Mouse (Mus musculus): ENCODE results near the gene Plb1. TPM values are rescaled to one million over a fixed set of nuclear protein-coding genes. Genes with fewer than 3 reads are reported as not detected.

Gene Plb1
- polyA plus RNA-seq, 1 experiment: not detected

DNA sequence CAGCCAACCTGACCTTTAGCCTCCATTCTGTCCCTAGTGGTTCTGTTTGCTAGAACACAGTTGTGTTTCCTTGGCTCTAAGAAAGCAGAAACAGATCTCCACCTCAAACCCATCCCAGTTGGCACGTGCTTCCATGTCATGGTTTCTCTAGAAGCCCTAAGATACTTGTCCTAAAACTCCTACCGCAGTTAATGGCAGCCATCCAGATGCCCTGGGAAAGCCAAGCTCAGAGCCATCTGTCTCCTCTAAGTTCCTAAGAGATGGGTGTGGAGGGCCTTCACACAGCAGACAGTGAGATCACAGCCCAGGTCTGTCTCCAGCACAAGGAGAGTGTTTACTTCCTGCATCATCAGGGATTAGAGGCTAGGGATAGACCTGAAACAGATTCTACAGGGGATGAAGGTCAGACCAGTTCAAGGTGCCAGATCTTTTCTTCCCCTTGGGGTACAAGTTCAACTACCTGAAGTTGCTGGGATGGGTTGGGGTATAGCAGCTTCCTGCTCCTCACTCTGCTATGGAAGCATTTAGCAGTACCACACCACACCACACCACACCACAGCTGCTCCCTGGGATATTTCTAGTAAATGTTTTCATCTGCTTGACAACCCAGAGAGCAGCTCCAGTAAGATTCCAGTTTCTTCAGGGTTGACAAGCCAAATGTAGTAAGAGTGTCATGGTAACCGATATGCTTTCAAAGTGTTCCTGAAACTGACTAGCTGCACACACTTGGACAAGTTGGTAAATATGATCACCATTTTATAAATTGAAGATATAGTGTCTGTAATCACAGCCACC is 129.1 kb downstream of the Plb1 start:
- Histone ChIP-seq H3K36me3 (replicated peaks; ENCODE audit: low read length) (no peaks in the 10 kb centered on the region), H3K4me3 (replicated peaks) (no peak overlapping the region), H3K27me3 (replicated peaks) (peaks cover 21% of the 10 kb centered on the region), H3K4me1 (no peaks in the 10 kb centered on the region), H3K9me3 (no peaks in the 10 kb centered on the region)
- TF ChIP-seq FLI1 (IDR thresholded peaks at IDR 0.05; ENCODE audit: low read length) (no peak), GATA1 (IDR thresholded peaks at IDR 0.05; ENCODE audit: borderline replicate concordance, low read length) (no peak)

DNA sequence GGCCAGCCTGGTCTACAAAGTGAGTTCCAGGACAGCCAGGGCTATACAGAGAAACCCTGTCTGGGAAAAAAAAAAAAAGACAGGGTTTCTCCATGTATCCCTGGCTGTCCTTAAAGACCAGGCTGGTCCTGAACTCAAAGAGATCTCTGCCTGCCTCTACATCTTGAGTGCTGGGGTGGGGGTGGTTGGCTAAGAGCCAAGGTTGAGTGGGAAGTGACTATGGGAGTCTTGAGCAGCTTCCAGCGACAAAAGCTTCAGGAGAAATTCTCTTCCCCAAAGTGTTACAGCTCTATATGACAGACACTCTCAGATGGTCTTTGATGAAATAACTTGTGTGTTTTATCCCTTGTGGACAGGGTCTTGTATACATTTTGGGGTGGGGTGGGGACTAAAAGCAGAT is 136.9 kb downstream of the Plb1 start:
- no peak for TF ChIP-seq FLI1 (IDR thresholded peaks at IDR 0.05; ENCODE audit: low read length)
- TF ChIP-seq GATA1 (IDR thresholded peaks at IDR 0.05; ENCODE audit: borderline replicate concordance, low read length): no peak
- H3K4me1 ChIP-seq: no peaks in the 10 kb centered on the region
- H3K27me3 ChIP-seq (replicated peaks): peaks cover 15% of the 10 kb centered on the region
- no peak overlapping the region for H3K4me3 ChIP-seq (replicated peaks)
- no peaks in the 10 kb centered on the region for H3K9me3 ChIP-seq
- no peaks in the 10 kb centered on the region for H3K36me3 ChIP-seq (replicated peaks; ENCODE audit: low read length)

DNA sequence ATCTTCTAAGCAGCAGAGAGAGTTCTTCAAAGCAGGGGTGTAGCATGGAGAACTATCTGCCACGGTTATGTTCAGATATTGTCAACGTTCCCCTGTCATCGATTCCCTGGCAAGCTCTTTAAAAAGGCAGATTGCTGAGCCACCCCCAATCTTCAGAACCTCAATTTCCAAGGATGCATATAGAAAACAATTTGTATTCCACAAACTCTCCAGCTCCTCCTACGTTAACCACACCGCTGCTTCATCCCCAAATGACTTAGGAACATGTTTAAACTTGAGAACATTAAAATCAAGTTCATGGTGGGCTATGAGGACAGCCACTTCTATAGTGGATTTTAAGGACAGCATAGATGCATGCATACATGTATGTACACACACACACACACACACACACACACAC is 138.7 kb downstream of the Plb1 start:
- no peaks in the 10 kb centered on the region for H3K36me3 ChIP-seq (replicated peaks; ENCODE audit: low read length)
- no peak overlapping the region for H3K4me3 ChIP-seq (replicated peaks)
- no peaks in the 10 kb centered on the region for H3K9me3 ChIP-seq
- no peaks in the 10 kb centered on the region for H3K4me1 ChIP-seq
- no peak for TF ChIP-seq FLI1 (IDR thresholded peaks at IDR 0.05; ENCODE audit: low read length)
- TF ChIP-seq GATA1 (IDR thresholded peaks at IDR 0.05; ENCODE audit: borderline replicate concordance, low read length): no peak
- peaks cover 11% of the 10 kb centered on the region for H3K27me3 ChIP-seq (replicated peaks)

DNA sequence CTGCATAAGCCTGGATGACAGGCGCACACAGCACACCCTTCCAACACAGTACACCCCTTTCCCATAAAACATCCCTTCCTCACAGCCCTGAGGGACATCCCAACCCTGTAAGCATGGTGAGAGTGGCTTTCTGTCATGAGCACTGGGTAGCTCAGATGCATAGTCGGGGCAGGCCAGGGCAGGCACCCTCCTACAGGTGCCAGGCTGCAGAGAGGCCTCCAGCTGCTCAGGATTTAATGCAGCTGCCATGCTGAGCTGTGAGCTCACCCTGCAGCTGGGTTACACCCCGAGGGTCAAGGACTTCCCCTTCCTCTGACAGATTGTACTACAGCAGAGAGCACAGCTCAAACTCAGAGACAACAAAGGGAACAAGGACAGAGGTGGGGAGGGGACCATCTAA is 146.0 kb downstream of the Plb1 start:
- TF ChIP-seq GATA1 (IDR thresholded peaks at IDR 0.05; ENCODE audit: borderline replicate concordance, low read length) (no peak), FLI1 (IDR thresholded peaks at IDR 0.05; ENCODE audit: low read length) (no peak)
- no peaks in the 10 kb centered on the region for H3K36me3 ChIP-seq (replicated peaks; ENCODE audit: low read length)

DNA sequence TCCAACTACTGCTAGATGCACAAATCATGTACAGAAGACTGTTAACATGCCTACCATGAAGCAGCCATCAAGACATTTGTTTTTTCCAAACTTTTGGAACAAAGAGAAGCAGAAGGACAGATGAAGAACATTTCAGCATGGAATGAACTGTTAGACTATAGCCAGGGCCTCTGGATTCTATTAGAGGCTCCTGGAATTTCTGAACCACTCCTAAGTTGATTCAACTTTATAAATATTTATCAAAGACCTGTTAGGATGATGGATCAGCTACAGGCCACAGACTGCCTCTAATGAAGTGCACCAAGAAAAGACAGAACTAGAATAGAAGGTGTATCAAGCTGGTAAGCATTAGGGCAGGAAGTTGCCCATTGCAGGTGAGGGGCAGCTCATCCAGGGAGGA is 156.1 kb downstream of the Plb1 start:
- no peaks in the 10 kb centered on the region for H3K36me3 ChIP-seq (replicated peaks; ENCODE audit: low read length)
- H3K9me3 ChIP-seq: peaks cover 16% of the 10 kb centered on the region
- no peak for TF ChIP-seq GATA1 (IDR thresholded peaks at IDR 0.05; ENCODE audit: borderline replicate concordance, low read length)
- no peak for TF ChIP-seq FLI1 (IDR thresholded peaks at IDR 0.05; ENCODE audit: low read length)
- peaks cover 13% of the 10 kb centered on the region for H3K27me3 ChIP-seq (replicated peaks)
- H3K4me3 ChIP-seq (replicated peaks): no peak overlapping the region
- H3K4me1 ChIP-seq: no peaks in the 10 kb centered on the region

More for the DNA sequence above, 146.0 kb downstream of the Plb1 start:
- Histone ChIP-seq H3K4me3 (replicated peaks) (no peak overlapping the region), H3K9me3 (no peaks in the 10 kb centered on the region), H3K4me1 (no peaks in the 10 kb centered on the region), H3K27me3 (replicated peaks) (peaks cover 10% of the 10 kb centered on the region)

DNA sequence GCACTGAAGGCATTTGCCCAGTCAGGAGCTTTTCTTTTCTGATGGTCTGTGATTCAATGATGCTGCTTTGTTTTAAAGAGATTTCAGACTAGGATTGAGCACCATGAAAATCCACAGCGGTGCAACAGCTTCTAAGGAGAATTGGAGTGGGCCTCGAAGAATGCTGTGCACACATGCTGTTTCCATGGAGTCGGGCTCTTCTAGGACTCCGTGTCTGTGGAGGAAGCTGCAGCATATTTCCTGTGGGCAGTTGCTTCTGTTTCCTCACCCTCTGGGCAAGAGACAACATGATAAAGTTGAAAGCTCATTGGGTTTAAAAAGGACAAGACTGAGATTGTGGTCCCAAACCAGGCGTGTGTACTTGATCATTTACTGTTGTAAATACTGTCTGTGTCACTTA is 157.8 kb downstream of the Plb1 start:
- Histone ChIP-seq H3K36me3 (replicated peaks; ENCODE audit: low read length) (no peaks in the 10 kb centered on the region), H3K4me3 (replicated peaks) (no peak overlapping the region), H3K4me1 (no peaks in the 10 kb centered on the region; the same call in 1 of the 2 replicates), H3K9me3 (peaks cover 19% of the 10 kb centered on the region), H3K27me3 (replicated peaks) (peaks cover 15% of the 10 kb centered on the region)
- TF ChIP-seq GATA1 (IDR thresholded peaks at IDR 0.05; ENCODE audit: borderline replicate concordance, low read length) (no peak), FLI1 (IDR thresholded peaks at IDR 0.05; ENCODE audit: low read length) (no peak)

DNA sequence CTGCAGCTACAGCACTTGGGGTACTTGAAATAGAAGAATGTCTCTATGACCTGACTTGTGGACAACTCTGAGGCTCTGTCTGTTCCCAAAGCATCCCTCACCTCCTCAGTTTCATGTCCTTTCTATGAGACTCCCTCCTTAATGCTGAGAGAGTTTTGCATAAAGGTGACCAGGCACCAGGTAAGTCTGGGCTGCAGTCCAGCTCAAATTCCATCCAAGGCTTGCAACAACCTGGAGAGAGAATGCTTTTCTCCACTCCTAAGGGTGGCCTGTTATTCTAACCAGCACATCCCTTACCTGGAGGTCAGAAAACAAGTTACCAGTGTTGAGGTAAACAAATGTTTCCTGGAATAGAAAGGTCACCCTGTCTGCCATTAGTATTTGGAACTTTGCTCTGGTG is 159.8 kb downstream of the Plb1 start:
- peaks cover 14% of the 10 kb centered on the region for H3K27me3 ChIP-seq (replicated peaks)
- peaks cover 19% of the 10 kb centered on the region for H3K9me3 ChIP-seq
- H3K36me3 ChIP-seq (replicated peaks; ENCODE audit: low read length): no peaks in the 10 kb centered on the region
- no peaks in the 10 kb centered on the region; the same call in 1 of the 2 replicates for H3K4me1 ChIP-seq
- TF ChIP-seq GATA1 (IDR thresholded peaks at IDR 0.05; ENCODE audit: borderline replicate concordance, low read length) (no peak), FLI1 (IDR thresholded peaks at IDR 0.05; ENCODE audit: low read length) (no peak)
- no peak overlapping the region for H3K4me3 ChIP-seq (replicated peaks)

DNA sequence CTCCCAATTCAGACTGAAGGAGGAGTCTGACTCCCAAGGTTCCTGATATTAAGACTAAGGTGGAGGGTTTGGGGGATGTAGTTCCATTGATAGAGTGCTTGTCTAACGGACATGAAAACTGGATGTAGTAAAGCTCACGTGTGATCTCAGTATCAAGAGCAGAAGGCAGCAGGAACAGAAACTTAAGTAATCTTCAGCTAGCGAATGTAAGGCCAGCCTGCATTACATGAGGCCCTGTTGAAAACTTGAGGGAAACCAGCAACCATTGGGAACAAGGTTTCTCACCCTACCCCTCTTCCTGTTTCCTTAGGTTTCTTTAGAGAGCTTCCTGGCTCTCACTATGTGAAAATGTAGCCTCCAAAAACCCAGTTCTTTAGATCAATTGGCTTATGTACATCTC is 162.1 kb downstream of the Plb1 start:
- Histone ChIP-seq H3K36me3 (replicated peaks; ENCODE audit: low read length) (no peaks in the 10 kb centered on the region), H3K27me3 (replicated peaks) (peaks cover 17% of the 10 kb centered on the region), H3K9me3 (peaks cover 16% of the 10 kb centered on the region), H3K4me3 (replicated peaks) (no peak overlapping the region), H3K4me1 (no peaks in the 10 kb centered on the region; the same call in none of the 2 replicates)
- TF ChIP-seq FLI1 (IDR thresholded peaks at IDR 0.05; ENCODE audit: low read length) (no peak), GATA1 (IDR thresholded peaks at IDR 0.05; ENCODE audit: borderline replicate concordance, low read length) (no peak)

DNA sequence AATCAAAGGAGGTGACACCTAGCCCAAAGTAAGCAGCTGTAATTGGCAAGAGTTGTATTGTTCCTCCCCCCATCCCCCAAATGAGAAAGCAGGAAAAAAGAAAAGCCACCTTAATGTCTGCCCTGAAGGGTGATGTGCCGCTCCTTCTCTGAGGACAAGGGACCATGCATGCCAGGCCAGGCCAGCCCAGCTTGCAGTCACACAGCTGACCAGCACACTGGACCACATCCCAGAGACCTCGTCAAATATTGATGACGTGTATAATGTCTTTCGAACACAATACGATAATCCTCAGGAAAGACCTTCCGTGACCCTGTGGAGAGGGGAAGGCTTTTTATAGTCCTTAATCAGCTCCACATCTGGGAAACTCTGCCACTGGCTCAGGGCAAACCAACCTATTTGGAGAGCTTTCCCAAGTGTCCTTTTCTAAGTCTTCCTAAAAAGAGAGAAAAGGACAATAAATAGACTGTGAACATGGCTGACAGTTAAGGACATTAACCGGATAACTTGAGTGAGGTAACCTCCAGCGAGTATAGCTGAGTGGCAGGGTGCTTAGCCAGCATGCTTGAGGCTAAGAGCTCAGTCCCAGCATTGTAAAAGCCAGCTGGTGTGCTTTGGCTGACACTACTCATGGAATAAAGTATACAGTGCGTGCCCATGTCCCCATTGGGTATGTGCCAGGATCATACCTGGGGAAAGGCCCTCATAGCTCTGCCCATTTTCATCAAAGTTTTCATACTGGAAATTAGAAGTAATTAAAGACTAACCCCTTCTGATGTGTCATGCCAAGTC is 162.8 kb downstream of the Plb1 start:
- TF ChIP-seq FLI1 (IDR thresholded peaks at IDR 0.05; ENCODE audit: low read length): no peak
- no peak for TF ChIP-seq GATA1 (IDR thresholded peaks at IDR 0.05; ENCODE audit: borderline replicate concordance, low read length)
- Histone ChIP-seq H3K4me1 (no peaks in the 10 kb centered on the region; the same call in none of the 2 replicates), H3K9me3 (peaks cover 16% of the 10 kb centered on the region)

DNA sequence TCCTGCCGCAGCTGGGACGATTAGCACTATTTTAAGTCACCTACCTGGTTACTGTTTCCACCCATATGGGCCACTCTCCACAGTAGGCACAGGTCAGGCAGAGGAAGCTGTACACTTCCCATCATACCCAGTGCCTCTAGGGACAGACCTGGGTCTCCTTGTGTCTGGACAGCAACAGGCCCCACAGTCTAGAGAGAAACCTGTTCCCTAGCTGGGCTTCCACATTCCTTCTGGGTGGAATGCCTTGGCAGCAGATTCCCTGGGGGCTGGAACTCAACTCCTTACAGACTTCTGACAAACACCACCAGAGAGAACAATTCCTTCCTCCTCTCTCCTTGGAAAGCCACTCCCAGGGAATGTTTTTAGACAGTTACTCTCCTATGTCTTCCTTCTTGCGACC is 165.2 kb downstream of the Plb1 start:
- Histone ChIP-seq H3K9me3 (peaks cover 12% of the 10 kb centered on the region), H3K27me3 (replicated peaks) (peaks cover 22% of the 10 kb centered on the region), H3K4me3 (replicated peaks) (no peak overlapping the region), H3K36me3 (replicated peaks; ENCODE audit: low read length) (no peaks in the 10 kb centered on the region), H3K4me1 (no peaks in the 10 kb centered on the region; the same call in none of the 2 replicates)
- no peak for TF ChIP-seq GATA1 (IDR thresholded peaks at IDR 0.05; ENCODE audit: borderline replicate concordance, low read length)
- TF ChIP-seq FLI1 (IDR thresholded peaks at IDR 0.05; ENCODE audit: low read length): no peak

More for the DNA sequence above, 162.8 kb downstream of the Plb1 start:
- Histone ChIP-seq H3K27me3 (replicated peaks) (peaks cover 19% of the 10 kb centered on the region), H3K36me3 (replicated peaks; ENCODE audit: low read length) (no peaks in the 10 kb centered on the region), H3K4me3 (replicated peaks) (no peak overlapping the region)

Data from megakaryocyte, embryonic 14.5 days (primary cell).